Mouse (Mus musculus) spleen, postnatal 0 days (tissue): ENCODE measurements around the gene Ghitm. TPM values are rescaled to one million over a fixed set of nuclear protein-coding genes. Genes with fewer than 3 reads are reported as not detected.

Experiments used
- polyA plus RNA-seq: library from polyadenylated mRNA; unstranded; fragments of >200 nt; fragmentation: Nextera tagmentation; extraction: Ambion mirVana; gene quantifications from 2 replicates; pipeline ENCODE4 v1.2.1, GENCODE M21; 2015

Gene Ghitm
- 196 and 197 TPM in 2 replicates for polyA plus RNA-seq

GRCm38 (mm10) chr14:37135127-37135593 is at the start of gene Ghitm:
TSS of gene Ghitm (minus strand) at chr14:37135272.

DNA sequence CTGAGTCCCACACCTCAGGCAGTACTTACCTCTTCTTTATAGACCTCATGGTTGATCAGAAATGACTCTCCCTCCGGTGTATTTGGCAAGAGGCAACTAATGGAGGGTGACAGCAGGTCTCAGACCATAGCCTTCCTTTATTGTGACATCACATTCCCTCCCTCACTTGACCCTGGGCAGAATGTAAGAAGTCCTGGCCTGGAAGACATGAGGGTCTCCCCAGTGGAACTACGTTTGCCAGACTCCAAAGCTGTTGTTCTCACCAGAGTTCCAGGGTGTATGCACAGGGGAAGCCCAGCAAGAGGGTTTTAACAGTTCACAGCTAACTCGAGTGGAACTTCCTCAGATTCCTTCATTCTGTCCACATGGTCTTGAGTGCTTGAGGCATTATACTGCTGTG is 21.1 kb downstream of the Ghitm start, which contains the start of gene 2610528A11Rik:
Gene 2610528A11Rik, minus strand, starts transcription at position 101 of the 400 bp plus-strand sequence.

GRCm38 (mm10) chr14:37097956-37098530 is 37.0 kb downstream of the Ghitm start, which contains the start of gene Cdhr1:
TSS of gene Cdhr1 (minus strand) at chr14:37098347.

Other genes starting within 250 kb of the Ghitm start
- 10.4 and 11.4 TPM in 2 replicates for gene Ccser2, start 166.5 kb downstream of the Ghitm start, polyA plus RNA-seq
- not detected in 2 replicates for gene Rgr, start 86.3 kb downstream of the Ghitm start, polyA plus RNA-seq
- gene Lrit1, start 80.4 kb downstream of the Ghitm start, polyA plus RNA-seq: not detected in 2 replicates
- not detected in 2 replicates for gene Lrit2, start 67.3 kb downstream of the Ghitm start, polyA plus RNA-seq
- gene Cdhr1, start 36.9 kb downstream of the Ghitm start, polyA plus RNA-seq: 0.08 TPM in 1 of 2 replicates, not detected in the other
- gene 2610528A11Rik, start 21.2 kb downstream of the Ghitm start, polyA plus RNA-seq: 0.36 TPM in 1 of 2 replicates, not detected in the other